Mouse (Mus musculus): Measurements from ENCODE around the gene Hrh2. TPM values are rescaled to one million over a fixed set of nuclear protein-coding genes. Genes with fewer than 3 reads are reported as not detected.

Gene Hrh2
- polyA plus RNA-seq, 1 experiment from 2014 or later, result not detected

- no peak for ATAC-seq (ENCODE audit: low FRiP score)
- H3K27me3 ChIP-seq (ENCODE audit: control insufficient read depth, insufficient read depth, low read length), result no peaks in the 10 kb centered on the region
- H3K4me1 ChIP-seq (replicated peaks; ENCODE audit: control insufficient read depth, insufficient read depth, low read length), result peaks cover 6% of the 10 kb centered on the region
- H3K9me3 ChIP-seq (ENCODE audit: control insufficient read depth, low read length), result no peaks in the 10 kb centered on the region
- 51% methylated on average over 5 of the region's 5 CpGs for WGBS
- H3K4me2 ChIP-seq (replicated peaks; ENCODE audit: low read depth, low read length), result no peak overlapping the region
- no peak overlapping the region for H3K27ac ChIP-seq (ENCODE audit: low read depth, low read length)
- H3K4me3 ChIP-seq (ENCODE audit: low read depth, low read length), result no peak overlapping the region
- DNase-seq (ENCODE audit: low spot score), result no peak
- H3K9ac ChIP-seq (ENCODE audit: low read depth, low read length), result no peak overlapping the region
- no peaks in the 10 kb centered on the region for H3K36me3 ChIP-seq (ENCODE audit: control insufficient read depth, insufficient read depth, low read length)
Measured at GRCm38 (mm10) chr13:54215266-54215665, 23.3 kb downstream of the Hrh2 start.

- H3K9me3 ChIP-seq (ENCODE audit: control insufficient read depth, low read length), result no peaks in the 10 kb centered on the region
- DNase-seq (ENCODE audit: low spot score), result no peak
Measured at GRCm38 (mm10) chr13:54215777-54216316, 23.9 kb downstream of the Hrh2 start.

GRCm38 (mm10) chr13:54218341-54218740 lies 26.4 kb downstream of the Hrh2 start:
- no peaks in the 10 kb centered on the region for H3K27me3 ChIP-seq (ENCODE audit: control insufficient read depth, insufficient read depth, low read length)
- H3K36me3 ChIP-seq (ENCODE audit: control insufficient read depth, insufficient read depth, low read length), result no peaks in the 10 kb centered on the region
- H3K4me1 ChIP-seq (replicated peaks; ENCODE audit: control insufficient read depth, insufficient read depth, low read length), result no peaks in the 10 kb centered on the region; the same call in 1 of the 2 replicates
- no peaks in the 10 kb centered on the region for H3K9me3 ChIP-seq (ENCODE audit: control insufficient read depth, low read length)
- no peak overlapping the region for H3K27ac ChIP-seq (ENCODE audit: low read depth, low read length)
- no peak overlapping the region for H3K9ac ChIP-seq (ENCODE audit: low read depth, low read length)
- DNase-seq (ENCODE audit: low spot score) (no peak), ATAC-seq (ENCODE audit: low FRiP score) (no peak)
- no peak overlapping the region for H3K4me3 ChIP-seq (ENCODE audit: low read depth, low read length)
- WGBS, result 94% methylated on average over 1 of the region's 1 CpGs
- no peak overlapping the region for H3K4me2 ChIP-seq (replicated peaks; ENCODE audit: low read depth, low read length)

More at GRCm38 (mm10) chr13:54215777-54216316, 23.9 kb downstream of the Hrh2 start:
- no peaks in the 10 kb centered on the region for H3K27me3 ChIP-seq (ENCODE audit: control insufficient read depth, insufficient read depth, low read length)
- H3K36me3 ChIP-seq (ENCODE audit: control insufficient read depth, insufficient read depth, low read length), result no peaks in the 10 kb centered on the region
- peaks cover 6% of the 10 kb centered on the region for H3K4me1 ChIP-seq (replicated peaks; ENCODE audit: control insufficient read depth, insufficient read depth, low read length)
- no peak overlapping the region for H3K4me2 ChIP-seq (replicated peaks; ENCODE audit: low read depth, low read length)
- WGBS, result 28% methylated on average over 7 of the region's 7 CpGs
- ATAC-seq (ENCODE audit: low FRiP score), result no peak
- no peak overlapping the region for H3K4me3 ChIP-seq (ENCODE audit: low read depth, low read length)
- H3K27ac ChIP-seq (ENCODE audit: low read depth, low read length), result no peak overlapping the region
- H3K9ac ChIP-seq (ENCODE audit: low read depth, low read length), result no peak overlapping the region

DNA sequence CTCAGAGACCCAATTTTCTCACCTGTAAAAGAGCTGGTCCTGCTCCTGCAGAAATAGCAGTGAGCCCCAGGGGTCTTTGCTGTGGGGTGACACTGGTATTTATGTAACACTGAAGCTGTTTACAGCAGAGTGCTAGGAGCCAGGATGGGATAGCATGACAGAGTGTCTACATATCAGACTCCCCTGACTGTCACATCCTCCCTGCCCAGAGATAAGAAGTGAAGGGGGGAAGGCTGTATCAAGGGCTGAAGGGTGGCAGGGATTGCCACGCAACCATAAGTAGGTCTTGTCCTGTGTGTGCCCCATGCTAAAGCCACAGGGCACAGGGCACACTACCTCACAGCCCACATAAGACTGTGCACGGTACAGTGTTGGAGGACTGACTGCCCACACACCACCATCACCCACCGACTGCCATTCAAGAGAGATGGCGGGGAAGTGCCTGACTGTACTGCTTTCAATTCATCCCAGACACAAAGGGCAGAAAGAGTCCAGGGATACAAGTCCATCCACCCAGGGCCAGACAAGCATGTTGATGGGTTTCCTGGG lies 29.8 kb downstream of the Hrh2 start:
- Histone ChIP-seq H3K4me2 (replicated peaks; ENCODE audit: low read depth, low read length) (no peak overlapping the region), H3K36me3 (ENCODE audit: control insufficient read depth, insufficient read depth, low read length) (no peaks in the 10 kb centered on the region), H3K4me3 (ENCODE audit: low read depth, low read length) (no peak overlapping the region), H3K9ac (ENCODE audit: low read depth, low read length) (no peak overlapping the region), H3K27ac (ENCODE audit: low read depth, low read length) (no peak overlapping the region), H3K27me3 (ENCODE audit: control insufficient read depth, insufficient read depth, low read length) (no peaks in the 10 kb centered on the region), H3K4me1 (replicated peaks; ENCODE audit: control insufficient read depth, insufficient read depth, low read length) (no peaks in the 10 kb centered on the region; the same call in 1 of the 2 replicates), H3K9me3 (ENCODE audit: control insufficient read depth, low read length) (no peaks in the 10 kb centered on the region)
- 75% methylated on average over 4 of the region's 4 CpGs for WGBS
- DNase-seq (ENCODE audit: low spot score) (no peak), ATAC-seq (ENCODE audit: low FRiP score) (no peak)

DNA sequence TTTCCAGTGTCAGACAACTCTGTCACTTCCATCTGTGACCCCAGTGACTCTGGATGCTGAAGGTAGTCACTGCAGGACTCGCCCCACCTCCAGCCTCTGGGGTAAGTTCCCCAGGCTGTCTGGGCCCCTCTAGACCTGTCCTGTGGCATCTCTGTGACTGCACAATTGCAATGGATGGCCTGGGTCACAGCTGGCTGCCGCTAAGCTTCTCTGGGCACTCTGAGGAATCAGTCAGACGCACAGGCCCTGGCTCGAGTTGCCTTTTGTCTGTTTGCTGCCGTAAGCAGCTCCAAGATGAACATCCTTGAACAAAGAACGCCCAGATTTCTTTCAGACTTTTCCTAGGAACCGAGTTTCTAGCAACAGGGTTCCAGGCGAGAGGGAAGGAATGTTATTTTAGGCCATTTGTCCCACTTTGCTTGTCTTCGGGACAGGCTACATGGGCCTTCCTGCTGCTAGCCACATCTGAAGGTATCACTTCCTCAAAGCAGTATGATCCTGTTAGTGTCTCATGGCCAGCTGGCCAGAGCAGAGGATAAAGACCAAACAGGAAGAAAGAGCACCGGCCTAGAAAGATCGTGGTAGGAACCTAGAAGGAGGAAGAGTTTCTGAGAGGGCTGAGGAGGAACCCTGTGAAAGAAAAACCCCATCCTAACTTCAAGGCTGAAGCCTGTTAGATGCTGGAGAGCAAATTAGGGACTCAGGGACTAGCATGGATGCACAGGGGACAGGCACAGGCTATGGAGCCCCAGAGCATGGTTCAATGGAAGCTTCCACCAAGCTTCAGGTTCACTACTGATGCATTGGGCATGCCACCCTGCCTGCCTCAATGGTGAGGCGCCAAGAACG lies 31.2 kb downstream of the Hrh2 start:
- Histone ChIP-seq H3K27me3 (ENCODE audit: control insufficient read depth, insufficient read depth, low read length) (no peaks in the 10 kb centered on the region), H3K9me3 (ENCODE audit: control insufficient read depth, low read length) (no peaks in the 10 kb centered on the region), H3K4me3 (ENCODE audit: low read depth, low read length) (no peak overlapping the region), H3K4me2 (replicated peaks; ENCODE audit: low read depth, low read length) (no peak overlapping the region), H3K36me3 (ENCODE audit: control insufficient read depth, insufficient read depth, low read length) (no peaks in the 10 kb centered on the region), H3K9ac (ENCODE audit: low read depth, low read length) (no peak overlapping the region), H3K27ac (ENCODE audit: low read depth, low read length) (no peak overlapping the region), H3K4me1 (replicated peaks; ENCODE audit: control insufficient read depth, insufficient read depth, low read length) (no peaks in the 10 kb centered on the region; the same call in 1 of the 2 replicates)
- ATAC-seq (ENCODE audit: low FRiP score) (no peak), DNase-seq (ENCODE audit: low spot score) (no peak)
- 44% methylated on average over 13 of the region's 13 CpGs for WGBS

DNA sequence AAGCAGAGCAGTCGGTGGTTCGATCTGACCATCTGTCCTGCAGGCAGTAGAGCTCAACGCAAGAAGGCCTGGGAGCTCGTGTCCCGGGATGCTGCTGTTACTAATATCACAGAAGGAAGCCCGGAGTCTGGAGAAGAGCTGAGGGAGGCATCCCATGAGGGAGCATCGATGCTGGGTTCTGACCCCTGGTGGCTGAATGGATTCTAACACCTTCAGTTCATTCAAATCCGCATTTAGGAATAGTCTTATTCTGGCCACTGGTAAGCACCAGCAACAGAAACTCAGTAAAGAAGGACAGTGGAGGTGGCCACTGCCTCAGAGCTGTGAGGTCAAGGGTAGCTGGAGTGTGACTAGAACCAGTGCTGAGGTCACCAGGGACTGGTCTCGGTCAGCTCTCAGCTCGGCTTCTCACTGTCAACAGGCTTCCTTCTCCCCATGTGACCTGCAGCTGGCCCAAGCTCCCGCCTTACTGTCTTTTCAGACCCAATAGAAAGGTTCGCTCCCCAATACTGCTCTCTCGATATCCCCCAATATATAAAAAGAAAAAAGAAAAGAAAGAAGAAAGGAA lies 36.1 kb downstream of the Hrh2 start:
- H3K27ac ChIP-seq (ENCODE audit: low read depth, low read length), result no peak overlapping the region
- no peaks in the 10 kb centered on the region for H3K27me3 ChIP-seq (ENCODE audit: control insufficient read depth, insufficient read depth, low read length)
- no peaks in the 10 kb centered on the region for H3K9me3 ChIP-seq (ENCODE audit: control insufficient read depth, low read length)
- H3K9ac ChIP-seq (ENCODE audit: low read depth, low read length), result no peak overlapping the region
- no peaks in the 10 kb centered on the region for H3K4me1 ChIP-seq (replicated peaks; ENCODE audit: control insufficient read depth, insufficient read depth, low read length)
- no peak overlapping the region for H3K4me3 ChIP-seq (ENCODE audit: low read depth, low read length)
- no peaks in the 10 kb centered on the region for H3K36me3 ChIP-seq (ENCODE audit: control insufficient read depth, insufficient read depth, low read length)
- peak; percentile 77 for DNase-seq (ENCODE audit: low spot score)
- ATAC-seq (ENCODE audit: low FRiP score), result peak; percentile 61; the same call in 1 of the 2 replicates
- H3K4me2 ChIP-seq (replicated peaks; ENCODE audit: low read depth, low read length), result no peak overlapping the region
- 30% methylated on average over 13 of the region's 13 CpGs for WGBS

GRCm38 (mm10) chr13:54230081-54230480 lies 38.2 kb downstream of the Hrh2 start:
- ATAC-seq (ENCODE audit: low FRiP score) (no peak), DNase-seq (ENCODE audit: low spot score) (no peak)
- Histone ChIP-seq H3K27ac (ENCODE audit: low read depth, low read length) (no peak overlapping the region), H3K9me3 (ENCODE audit: control insufficient read depth, low read length) (no peaks in the 10 kb centered on the region), H3K4me1 (replicated peaks; ENCODE audit: control insufficient read depth, insufficient read depth, low read length) (no peaks in the 10 kb centered on the region), H3K9ac (ENCODE audit: low read depth, low read length) (no peak overlapping the region), H3K27me3 (ENCODE audit: control insufficient read depth, insufficient read depth, low read length) (no peaks in the 10 kb centered on the region), H3K4me2 (replicated peaks; ENCODE audit: low read depth, low read length) (no peak overlapping the region), H3K4me3 (ENCODE audit: low read depth, low read length) (no peak overlapping the region), H3K36me3 (ENCODE audit: control insufficient read depth, insufficient read depth, low read length) (no peaks in the 10 kb centered on the region)
- WGBS, result 91% methylated on average over 6 of the region's 6 CpGs

DNA sequence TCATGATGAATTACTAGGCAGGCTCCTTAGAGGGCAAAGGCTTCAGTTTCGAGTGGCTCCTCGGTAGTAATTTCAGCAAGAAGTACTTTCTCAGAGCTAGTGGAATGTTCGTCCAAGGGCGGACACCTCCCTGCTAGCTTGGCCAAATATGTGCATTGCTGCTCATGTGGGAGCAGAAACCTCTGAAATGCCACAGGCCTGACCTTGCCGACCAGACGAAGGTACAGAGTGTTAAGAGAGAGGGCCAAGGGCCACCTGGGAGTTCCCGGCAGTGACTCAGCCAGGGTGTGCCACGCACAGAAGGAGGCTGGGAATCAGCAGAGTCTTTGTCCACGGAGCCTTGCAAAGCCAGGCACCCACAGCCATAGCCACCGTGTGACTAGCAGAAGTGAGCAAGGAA lies 39.9 kb downstream of the Hrh2 start:
- H3K4me1 ChIP-seq (replicated peaks; ENCODE audit: control insufficient read depth, insufficient read depth, low read length), result no peaks in the 10 kb centered on the region
- H3K27ac ChIP-seq (ENCODE audit: low read depth, low read length), result no peak overlapping the region
- H3K4me3 ChIP-seq (ENCODE audit: low read depth, low read length), result no peak overlapping the region
- no peaks in the 10 kb centered on the region for H3K9me3 ChIP-seq (ENCODE audit: control insufficient read depth, low read length)
- H3K9ac ChIP-seq (ENCODE audit: low read depth, low read length), result no peak overlapping the region
- ATAC-seq (ENCODE audit: low FRiP score) (no peak), DNase-seq (ENCODE audit: low spot score) (no peak)
- no peak overlapping the region for H3K4me2 ChIP-seq (replicated peaks; ENCODE audit: low read depth, low read length)
- no peaks in the 10 kb centered on the region for H3K36me3 ChIP-seq (ENCODE audit: control insufficient read depth, insufficient read depth, low read length)
- no peaks in the 10 kb centered on the region for H3K27me3 ChIP-seq (ENCODE audit: control insufficient read depth, insufficient read depth, low read length)
- WGBS, result 80% methylated on average over 10 of the region's 10 CpGs
